Mouse (Mus musculus) cerebral cortex, adult 2 months (tissue): ENCODE measurements around the gene Armc2.

Experiments used
- WGBS: fragments of 180-500 bp; shearing (Covaris S2); methylation state at CpG from one replicate; pipeline ENCODE4 v1.1.7; 2018; 5-methylcytosine and 5-hydroxymethylcytosine counted together

Armc2 gene

DNA sequence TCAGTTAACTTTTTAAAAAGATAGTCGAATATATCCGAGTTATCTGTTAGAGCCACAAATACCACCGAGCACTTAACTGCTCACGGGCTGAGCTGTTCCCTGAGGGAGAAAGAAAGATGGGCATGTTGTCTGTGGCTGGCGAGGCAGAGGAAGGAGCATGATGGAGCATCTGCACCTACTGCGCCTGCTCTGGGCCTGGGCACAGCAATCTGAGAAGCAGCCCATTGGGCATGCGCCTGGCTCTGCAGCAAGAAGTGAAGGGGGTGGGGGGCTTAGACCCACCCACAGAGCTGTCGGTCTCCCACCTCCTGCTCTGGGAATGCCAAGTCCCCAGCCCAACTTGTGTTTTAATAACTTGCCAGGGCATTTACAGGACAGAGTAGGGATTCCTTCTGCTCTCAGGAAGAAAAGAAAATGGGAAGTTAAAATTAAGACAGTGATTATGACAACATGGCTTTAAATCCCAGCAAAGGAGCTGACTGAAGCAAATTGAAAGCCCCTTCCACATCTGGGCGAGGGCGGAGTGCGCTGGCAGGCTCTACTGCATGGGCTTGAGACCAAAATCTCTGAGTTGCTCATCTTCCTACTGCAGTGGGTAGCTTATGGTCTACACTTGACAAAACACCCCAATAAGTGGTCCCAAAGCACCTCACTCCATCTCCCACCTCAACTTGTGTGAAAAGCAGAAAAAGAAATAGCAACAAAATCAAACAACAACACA lies 50.2 kb downstream of the Armc2 start:
- WGBS = 87% methylated on average over 11 of the region's 11 CpGs

DNA sequence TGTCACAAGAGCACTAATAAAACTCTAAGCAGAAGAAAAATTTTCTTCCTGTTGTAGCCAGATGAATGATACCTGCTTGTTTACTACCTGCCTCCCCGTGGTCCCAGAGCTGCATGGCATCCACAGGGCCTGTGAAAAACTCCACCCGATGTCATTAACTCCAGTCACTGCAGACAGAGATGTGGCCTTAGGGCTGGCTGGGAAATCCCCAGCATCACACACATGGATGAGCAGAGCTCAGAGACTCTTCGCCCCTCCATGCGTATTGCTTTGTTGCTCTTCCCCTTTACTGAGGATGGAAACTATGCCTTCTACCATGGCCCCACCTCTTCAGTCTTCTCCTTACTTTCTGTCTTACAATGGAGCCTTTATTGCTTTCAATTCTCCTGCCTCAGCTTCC lies 55.5 kb downstream of the Armc2 start:
- WGBS = 91% methylated on average over 4 of the region's 4 CpGs

DNA sequence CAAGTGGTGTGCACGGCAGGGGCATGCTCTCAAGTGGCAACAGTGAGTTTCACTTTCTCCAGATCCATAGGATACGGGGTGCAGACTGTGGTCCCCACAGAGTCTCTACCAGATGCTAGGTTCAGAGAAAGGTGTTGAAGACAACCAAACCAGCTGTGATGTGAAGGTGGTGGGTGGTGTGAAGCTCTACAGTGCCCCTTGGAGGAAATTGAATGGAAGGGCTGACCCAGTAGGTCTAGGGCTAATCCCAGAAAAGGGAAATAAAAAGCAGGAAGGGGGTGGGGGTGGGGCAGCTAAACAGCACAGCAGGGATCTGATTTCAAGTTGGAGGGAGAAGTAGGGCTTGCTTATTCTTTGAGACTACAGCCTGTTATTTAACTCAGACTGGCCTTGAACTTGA lies 58.4 kb downstream of the Armc2 start:
- 80% methylated on average over 2 of the region's 2 CpGs for WGBS

GRCm38 (mm10) chr10:41958677-41959274 lies 59.5 kb downstream of the Armc2 start:
- 89% methylated on average over 19 of the region's 19 CpGs for WGBS

DNA sequence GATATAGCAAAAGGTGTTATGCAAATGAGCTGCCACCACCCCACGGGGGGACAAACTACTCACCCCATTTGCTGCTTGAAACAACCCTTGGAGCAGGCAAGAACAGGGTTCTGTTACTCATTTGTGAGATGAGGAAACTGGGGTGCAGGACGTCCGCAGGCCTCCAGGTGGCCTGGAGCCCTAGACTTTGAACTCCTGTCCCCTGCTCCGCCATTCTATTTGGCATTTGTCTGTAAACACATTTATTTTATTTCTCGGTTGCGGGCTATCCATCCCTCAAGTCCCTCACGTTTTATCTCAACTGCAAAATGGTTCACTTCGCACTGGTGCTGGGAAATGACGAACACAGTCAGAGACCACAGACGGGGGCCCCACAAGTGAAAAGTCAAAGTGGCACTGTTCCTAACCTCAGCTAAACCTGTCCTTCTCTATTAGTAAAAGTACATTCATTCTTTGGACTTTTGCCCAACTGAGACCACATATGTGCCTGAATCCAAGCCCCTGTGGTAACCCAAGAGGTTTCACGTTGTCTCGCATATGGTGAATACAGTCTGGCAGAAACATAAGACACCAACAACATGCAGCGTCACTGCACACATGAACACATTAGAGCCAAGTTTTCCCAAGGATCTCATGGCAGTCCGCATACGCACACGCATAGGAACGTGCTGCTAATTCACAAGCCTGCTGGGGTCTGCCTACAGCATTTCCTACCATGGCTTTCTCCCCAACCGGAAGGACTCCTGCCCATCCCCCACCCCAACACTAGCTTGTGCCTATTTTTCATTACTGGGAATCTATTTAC lies 60.6 kb downstream of the Armc2 start:
- WGBS = 94% methylated on average over 18 of the region's 18 CpGs

GRCm38 (mm10) chr10:41953528-41953864 lies 64.7 kb downstream of the Armc2 start:
- 95% methylated on average over 5 of the region's 5 CpGs for WGBS

GRCm38 (mm10) chr10:41952850-41953527 lies 65.3 kb downstream of the Armc2 start:
- 94% methylated on average over 14 of the region's 14 CpGs for WGBS

- 89% methylated on average over 10 of the region's 10 CpGs for WGBS
Observed at GRCm38 (mm10) chr10:41952354-41952753, 65.9 kb downstream of the Armc2 start.

- WGBS = 59% methylated on average over 4 of the region's 4 CpGs
Observed at GRCm38 (mm10) chr10:41939090-41939489, 79.2 kb downstream of the Armc2 start.

DNA sequence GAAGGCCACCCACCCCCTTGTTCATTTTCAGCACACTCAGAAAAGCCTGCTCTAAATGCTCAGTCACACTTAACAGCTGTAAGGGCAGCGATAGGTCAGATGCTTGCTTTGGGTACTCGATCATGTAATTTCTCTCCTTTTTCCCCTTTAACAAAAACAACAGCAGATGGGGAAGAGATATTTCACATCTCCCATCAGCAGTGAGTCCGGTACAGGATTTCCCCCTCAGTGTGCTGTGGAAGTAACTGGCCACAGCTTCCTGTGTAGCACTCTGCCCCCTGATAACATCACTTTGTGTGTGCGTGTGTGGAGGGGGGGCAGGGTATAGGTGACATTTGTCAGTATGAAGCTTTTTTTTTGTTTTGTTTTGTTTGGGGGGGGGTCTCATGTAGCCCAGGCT lies 81.1 kb downstream of the Armc2 start:
- 67% methylated on average over 4 of the region's 4 CpGs for WGBS

DNA sequence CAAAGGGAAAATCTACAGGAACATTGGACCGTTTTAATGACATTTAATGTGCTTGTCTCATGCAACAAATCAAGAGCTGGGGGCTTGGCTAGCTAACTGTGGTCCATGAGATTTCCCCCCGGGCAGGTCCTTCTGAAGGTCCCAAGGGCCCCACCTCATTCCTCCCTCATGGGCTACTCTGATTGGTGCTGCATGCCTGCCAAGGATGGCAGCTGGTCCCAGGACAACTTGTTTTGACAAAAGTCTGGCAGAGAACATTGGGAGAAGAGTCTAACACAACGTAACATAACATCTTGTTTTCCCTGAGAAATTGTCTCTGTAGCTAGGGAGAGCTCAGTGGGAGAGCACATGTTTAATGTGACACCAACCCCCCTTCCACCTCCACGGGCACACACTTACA lies 82.1 kb downstream of the Armc2 start:
- 39% methylated on average over 4 of the region's 4 CpGs for WGBS

- WGBS = 8% methylated on average over 21 of the region's 21 CpGs
Observed at GRCm38 (mm10) chr10:41934633-41935475, 83.4 kb downstream of the Armc2 start.

- WGBS = 68% methylated on average over 6 of the region's 6 CpGs
Observed at GRCm38 (mm10) chr10:41933536-41933935, 84.7 kb downstream of the Armc2 start.

GRCm38 (mm10) chr10:41932943-41933342 lies 85.3 kb downstream of the Armc2 start:
- WGBS = 53% methylated on average over 5 of the region's 5 CpGs

DNA sequence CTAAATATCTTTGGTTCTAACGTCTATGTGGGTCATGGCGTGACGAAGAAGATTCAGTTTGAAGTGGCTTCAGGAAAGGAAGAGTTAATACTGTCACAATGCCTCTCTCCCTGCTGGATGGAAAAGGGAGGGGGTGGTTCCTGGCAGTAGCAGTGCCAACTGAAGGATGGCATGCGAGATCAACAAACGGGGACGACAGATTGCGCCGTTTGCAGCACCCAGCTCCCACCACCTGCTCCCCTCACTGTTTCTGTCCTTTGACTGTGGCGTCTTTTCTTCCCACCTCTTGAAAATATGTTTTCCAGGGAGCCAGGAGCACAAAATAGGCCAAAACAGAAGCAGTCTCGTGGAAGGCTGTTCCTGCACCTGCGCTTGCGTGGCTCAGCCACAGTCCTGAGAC lies 86.3 kb downstream of the Armc2 start:
- WGBS = 39% methylated on average over 12 of the region's 12 CpGs

GRCm38 (mm10) chr10:41930966-41931365 lies 87.3 kb downstream of the Armc2 start:
- 81% methylated on average over 4 of the region's 4 CpGs for WGBS

DNA sequence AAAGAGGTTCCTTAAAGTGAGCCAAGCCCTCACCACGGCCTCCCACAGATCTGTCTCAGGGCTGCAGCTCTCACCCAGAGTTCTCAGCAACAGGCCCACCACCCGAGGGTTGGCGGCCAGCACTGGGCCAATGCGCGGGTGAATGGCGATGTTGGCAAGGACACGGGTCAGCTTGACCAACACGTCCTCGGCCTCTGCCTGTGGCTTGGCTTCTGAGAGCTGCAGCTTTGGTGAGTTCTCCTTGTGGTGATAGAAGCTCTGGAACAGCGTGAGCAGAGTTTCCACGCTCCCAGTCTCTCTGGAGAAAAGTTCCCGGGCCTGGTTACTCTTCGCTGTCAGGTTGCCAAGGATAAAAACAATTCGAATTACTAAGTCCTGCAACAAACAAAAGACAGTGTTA lies 91.5 kb downstream of the Armc2 start:
- WGBS = 70% methylated on average over 14 of the region's 14 CpGs

- WGBS = 72% methylated on average over 8 of the region's 8 CpGs
Observed at GRCm38 (mm10) chr10:41912290-41912994, 105.8 kb downstream of the Armc2 start.

DNA sequence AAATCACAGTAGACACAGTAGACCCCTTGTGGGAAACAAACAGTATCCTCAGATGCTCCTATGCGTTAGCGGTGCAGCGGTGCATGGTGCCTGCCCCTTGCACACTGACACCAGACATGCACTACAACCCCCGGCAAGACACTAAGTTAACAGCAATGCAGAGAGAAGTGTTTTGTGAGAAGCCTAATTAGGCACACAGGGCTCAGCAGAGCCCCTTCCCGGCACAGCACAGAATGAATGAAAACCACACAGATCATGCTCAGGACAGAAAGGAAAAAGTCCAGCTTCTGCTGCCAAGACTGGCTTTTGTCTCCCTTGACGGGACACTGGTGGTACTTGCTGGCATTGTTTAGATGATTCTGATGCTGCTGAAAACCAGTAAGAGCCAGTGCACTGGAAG lies 109.3 kb downstream of the Armc2 start:
- 64% methylated on average over 6 of the region's 6 CpGs for WGBS

DNA sequence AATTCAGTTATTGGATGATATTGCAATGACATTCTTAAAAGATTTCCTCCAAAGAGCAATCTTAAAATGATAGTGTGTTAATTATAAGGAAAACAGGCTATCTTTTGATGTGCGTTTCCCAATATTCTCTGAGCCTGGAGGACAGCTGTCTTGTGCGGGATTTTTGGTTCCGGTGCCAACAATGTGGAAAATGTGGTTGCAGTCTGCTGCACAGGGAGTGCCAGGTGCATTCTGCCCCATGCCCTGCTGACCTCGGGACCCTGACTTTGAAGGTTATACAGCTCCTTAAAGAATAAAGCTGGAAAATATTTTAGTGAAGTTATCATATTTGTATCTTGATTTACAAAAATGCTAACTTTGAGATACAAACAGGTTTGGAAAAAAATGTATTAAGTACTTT lies 110.3 kb downstream of the Armc2 start:
- 61% methylated on average over 4 of the region's 4 CpGs for WGBS

DNA sequence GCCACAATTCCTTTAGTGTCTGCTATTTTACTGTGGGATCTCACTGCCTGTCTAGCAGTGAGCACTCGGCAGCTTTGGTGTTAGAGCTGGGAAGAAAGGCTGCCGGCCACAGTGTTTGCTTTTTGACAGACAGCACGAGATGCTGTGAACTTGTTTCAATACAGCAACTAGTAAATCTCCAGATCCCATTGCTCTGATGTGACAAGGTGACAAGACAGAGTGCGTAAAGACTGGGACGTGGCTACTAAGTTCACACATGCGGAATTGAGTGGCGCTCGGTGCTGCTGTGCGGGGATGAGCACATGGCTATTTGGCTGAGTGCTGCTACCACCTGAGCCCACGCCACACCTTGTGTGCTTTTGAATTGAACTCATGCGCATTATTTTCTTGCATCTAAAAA lies 110.8 kb downstream of the Armc2 start:
- 70% methylated on average over 11 of the region's 11 CpGs for WGBS
